Mouse (Mus musculus): ENCODE results near the gene Olfr361. TPM values are rescaled to one million over a fixed set of nuclear protein-coding genes. Genes with fewer than 3 reads are reported as not detected.

The Olfr361 gene
- not detected in 2 replicates for polyA plus RNA-seq (2012; rRNA removed)

DNA sequence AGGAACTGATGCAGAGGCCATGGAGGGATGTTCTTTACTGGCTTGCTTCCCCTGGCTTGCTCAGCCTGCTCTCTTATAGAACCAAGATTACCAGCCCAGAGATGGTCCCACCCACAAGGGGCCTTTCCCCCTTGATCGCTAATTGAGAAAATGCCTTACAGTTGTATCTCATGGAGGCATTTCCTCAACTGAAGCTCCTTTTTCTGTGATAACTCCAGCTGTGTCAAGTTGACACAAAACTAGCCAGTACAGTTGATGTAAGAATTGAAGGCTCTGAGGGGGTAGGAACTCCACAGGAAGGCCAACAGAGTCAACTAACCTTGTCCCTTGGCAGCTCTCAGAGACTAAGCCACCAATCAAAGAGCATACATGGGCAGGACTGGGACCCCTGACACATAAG is at the start of gene Olfr361:
Gene Olfr361, minus strand, starts transcription at position 101 of the 400 bp plus-strand sequence.

DNA sequence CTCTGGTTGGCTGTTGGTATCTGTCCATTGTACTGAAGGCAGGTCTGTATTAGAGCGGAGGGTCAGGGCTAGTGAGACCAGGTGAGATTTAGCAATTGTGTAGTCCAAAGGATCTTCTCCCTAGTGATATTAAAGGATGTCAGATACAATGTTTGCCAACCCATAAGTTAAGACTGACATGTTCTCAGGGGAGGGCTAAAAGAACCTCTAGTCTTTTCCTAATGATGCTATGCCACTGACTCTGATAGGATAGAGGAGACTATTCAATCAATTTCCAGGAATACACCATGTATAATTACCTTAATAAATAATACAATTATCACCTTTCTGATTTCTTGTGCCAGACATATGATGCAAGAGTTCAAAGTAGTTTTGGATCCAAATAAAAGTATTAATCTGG is 28.7 kb upstream of the Olfr361 start, which contains the start of gene Olfr362:
Gene Olfr362, minus strand, starts transcription at position 101 of the 400 bp plus-strand sequence.

DNA sequence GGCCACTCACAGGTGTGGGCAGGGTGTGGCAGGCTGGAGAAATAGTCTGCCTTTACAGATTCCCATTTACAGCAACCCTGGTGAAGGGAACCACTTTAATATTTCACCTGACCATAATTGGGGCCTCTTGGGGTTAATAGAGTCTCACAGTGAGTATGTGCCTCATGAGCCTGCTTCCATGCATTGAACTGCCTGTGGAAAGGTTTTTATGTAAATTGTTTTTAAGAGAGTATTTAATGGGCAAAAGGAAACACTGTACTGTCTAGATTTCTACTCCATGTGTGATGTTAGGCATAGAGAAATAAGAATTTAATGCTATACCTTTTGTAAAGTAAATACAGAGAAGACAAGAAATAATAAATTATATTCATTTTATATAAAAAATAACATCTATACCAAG is 23.6 kb downstream of the Olfr361 start, which contains the start of gene Olfr360:
Gene Olfr360, plus strand, starts transcription at position 301 of the 400 bp plus-strand sequence.

Other genes starting within 250 kb of the Olfr361 start
- not detected in 2 replicates for gene Olfr350, start 243.0 kb downstream of the Olfr361 start, polyA plus RNA-seq (2012; rRNA removed)
- gene Olfr351, start 226.6 kb downstream of the Olfr361 start, polyA plus RNA-seq (2012; rRNA removed), result not detected in 2 replicates
- gene Olfr352, start 220.8 kb downstream of the Olfr361 start, polyA plus RNA-seq (2012; rRNA removed), result not detected in 2 replicates
- gene Olfr353, start 196.4 kb downstream of the Olfr361 start, polyA plus RNA-seq (2012; rRNA removed), result not detected in 2 replicates
- not detected in 2 replicates for gene Olfr354, start 183.6 kb downstream of the Olfr361 start, polyA plus RNA-seq (2012; rRNA removed)
- gene Olfr355, start 160.4 kb downstream of the Olfr361 start, polyA plus RNA-seq (2012; rRNA removed), result not detected in 2 replicates
- gene Olfr356, start 152.2 kb downstream of the Olfr361 start, polyA plus RNA-seq (2012; rRNA removed), result not detected in 2 replicates
- not detected in 2 replicates for gene Olfr357, start 95.5 kb downstream of the Olfr361 start, polyA plus RNA-seq (2012; rRNA removed)
- gene Olfr358, start 80.0 kb downstream of the Olfr361 start, polyA plus RNA-seq (2012; rRNA removed), result not detected in 2 replicates
- gene Olfr360, start 23.5 kb downstream of the Olfr361 start, polyA plus RNA-seq (2012; rRNA removed), result not detected in 2 replicates
- not detected in 2 replicates for gene Olfr362, start 28.6 kb upstream of the Olfr361 start, polyA plus RNA-seq (2012; rRNA removed)
- gene Olfr364-ps1, start 50.0 kb upstream of the Olfr361 start, polyA plus RNA-seq (2012; rRNA removed), result not detected in 2 replicates
- not detected in 2 replicates for gene Olfr365, start 98.9 kb upstream of the Olfr361 start, polyA plus RNA-seq (2012; rRNA removed)
- gene Olfr366, start 122.3 kb upstream of the Olfr361 start, polyA plus RNA-seq (2012; rRNA removed), result not detected in 2 replicates
- not detected in 2 replicates for gene Olfr368, start 237.2 kb upstream of the Olfr361 start, polyA plus RNA-seq (2012; rRNA removed)